Mouse (Mus musculus) embryonic facial prominence, embryonic 15.5 days (tissue): ENCODE results near the gene Eif4g3. TPM values are rescaled to one million over a fixed set of nuclear protein-coding genes. Genes with fewer than 3 reads are reported as not detected.
A peak's percentile ranks its signal among the peaks of the same experiment; 100 is the strongest.

Source experiments
- ATAC-seq: fragments of 200-750 bp; cut with Nextera tagmentation; 2 replicates; pipeline ENCODE4 v1.8.0; 2017; ENCODE audit warnings: low read depth, moderate TSS enrichment; ENCODE audit not compliant: insufficient number of reproducible peaks, low FRiP score, low TSS enrichment
- H3K27ac ChIP-seq: fragments of 300-500 bp; sonication (generic); replicated peaks from 2 replicates; pipeline ENCODE4 v1.5.1; 2015; ENCODE audit warnings: mild to moderate bottlenecking, inconsistent platforms
- H3K27me3 ChIP-seq: fragments of 300-500 bp; sonication (generic); 2 replicates; pipeline ENCODE4 v1.6.1; 2015; ENCODE audit warnings: inconsistent platforms
- H3K36me3 ChIP-seq: fragments of 300-500 bp; sonication (generic); 2 replicates; pipeline ENCODE4 v1.6.1; 2015; ENCODE audit warnings: mild to moderate bottlenecking, inconsistent platforms
- H3K4me1 ChIP-seq: fragments of 300-500 bp; sonication (generic); 2 replicates; pipeline ENCODE4 v1.6.1; 2015; ENCODE audit warnings: inconsistent platforms
- H3K4me2 ChIP-seq: fragments of 300-500 bp; sonication (generic); replicated peaks from 2 replicates; pipeline ENCODE4 v1.6.1; 2015; ENCODE audit warnings: mild to moderate bottlenecking, inconsistent platforms
- H3K4me3 ChIP-seq: fragments of 300-500 bp; sonication (generic); replicated peaks from 2 replicates; pipeline ENCODE4 v1.5.1; 2015; ENCODE audit warnings: mild to moderate bottlenecking, inconsistent platforms
- H3K9ac ChIP-seq: fragments of 300-500 bp; sonication (generic); 2 replicates; pipeline ENCODE4 v1.6.1; 2015; ENCODE audit warnings: inconsistent platforms
- H3K9me3 ChIP-seq: fragments of 300-500 bp; sonication (generic); replicated peaks from 2 replicates; pipeline ENCODE4 v1.6.1; 2016; ENCODE audit warnings: inconsistent platforms
- WGBS: fragments of 180-500 bp; shearing (Covaris S2); methylation state at CpG from one replicate; pipeline ENCODE4 v1.1.7; 2015; 5-methylcytosine and 5-hydroxymethylcytosine counted together
- polyA plus RNA-seq: library from polyadenylated mRNA; unstranded; fragments of >200 nt; fragmentation: Nextera tagmentation; extraction: Ambion mirVana; gene quantifications from 2 replicates; pipeline ENCODE4 v1.2.1, GENCODE M21; 2015

The Eif4g3 gene
- polyA plus RNA-seq, 1 experiment from 2014 or later, result 36.2 TPM

- 85% methylated on average over 3 of the region's 3 CpGs for WGBS
- H3K4me1 ChIP-seq, result no peaks in the 10 kb centered on the region
- no peak overlapping the region for H3K27ac ChIP-seq
- H3K4me2 ChIP-seq, result no peak overlapping the region
- H3K4me3 ChIP-seq, result no peak overlapping the region
- H3K9ac ChIP-seq, result no peak overlapping the region
- H3K9me3 ChIP-seq, result no peaks in the 10 kb centered on the region
- ATAC-seq, result no peak
- no peaks in the 10 kb centered on the region for H3K27me3 ChIP-seq
- H3K36me3 ChIP-seq, result peaks cover 79% of the 10 kb centered on the region
Observed at GRCm38 (mm10) chr4:138102413-138102812, 109.6 kb downstream of the Eif4g3 start.

GRCm38 (mm10) chr4:138104967-138105366 lies 112.1 kb downstream of the Eif4g3 start:
- H3K4me2 ChIP-seq, result no peak overlapping the region
- ATAC-seq, result no peak
- 92% methylated on average over 3 of the region's 3 CpGs for WGBS
- H3K4me3 ChIP-seq, result no peak overlapping the region
- no peak overlapping the region for H3K27ac ChIP-seq
- no peaks in the 10 kb centered on the region for H3K9me3 ChIP-seq
- no peaks in the 10 kb centered on the region for H3K4me1 ChIP-seq
- H3K27me3 ChIP-seq, result no peaks in the 10 kb centered on the region
- no peak overlapping the region for H3K9ac ChIP-seq
- peaks cover 85% of the 10 kb centered on the region for H3K36me3 ChIP-seq

- H3K27ac ChIP-seq, result no peak overlapping the region
- H3K9me3 ChIP-seq, result no peaks in the 10 kb centered on the region
- H3K36me3 ChIP-seq, result peaks cover 72% of the 10 kb centered on the region
- no peak overlapping the region for H3K4me3 ChIP-seq
- 76% methylated on average over 7 of the region's 7 CpGs for WGBS
- H3K4me1 ChIP-seq, result 0 out of 2 replicates have a peak, but pooled peaks cover 7% of the 10 kb centered on the region
- H3K27me3 ChIP-seq, result no peaks in the 10 kb centered on the region
- H3K9ac ChIP-seq, result no peak overlapping the region
- peak; percentile 51; the same call in 1 of the 2 replicates for ATAC-seq
- no peak overlapping the region for H3K4me2 ChIP-seq
Observed at GRCm38 (mm10) chr4:138107441-138108409, 114.9 kb downstream of the Eif4g3 start.

GRCm38 (mm10) chr4:138108541-138108940 lies 115.7 kb downstream of the Eif4g3 start:
- 0 out of 2 replicates have a peak, but pooled peaks cover 7% of the 10 kb centered on the region for H3K4me1 ChIP-seq
- no peak overlapping the region for H3K27ac ChIP-seq
- no peak overlapping the region for H3K4me3 ChIP-seq
- H3K9ac ChIP-seq, result no peak overlapping the region
- peaks cover 66% of the 10 kb centered on the region for H3K36me3 ChIP-seq
- no peaks in the 10 kb centered on the region for H3K9me3 ChIP-seq
- no peak for ATAC-seq
- H3K4me2 ChIP-seq, result no peak overlapping the region
- 71% methylated on average over 2 of the region's 2 CpGs for WGBS
- H3K27me3 ChIP-seq, result no peaks in the 10 kb centered on the region

GRCm38 (mm10) chr4:138109332-138109731 lies 116.5 kb downstream of the Eif4g3 start:
- no peak overlapping the region for H3K4me3 ChIP-seq
- 54% methylated on average over 3 of the region's 3 CpGs for WGBS
- H3K4me2 ChIP-seq, result no peak overlapping the region
- no peaks in the 10 kb centered on the region for H3K27me3 ChIP-seq
- no peak overlapping the region for H3K9ac ChIP-seq
- 0 out of 2 replicates have a peak, but pooled peaks cover 7% of the 10 kb centered on the region for H3K4me1 ChIP-seq
- no peak overlapping the region for H3K27ac ChIP-seq
- no peaks in the 10 kb centered on the region for H3K9me3 ChIP-seq
- H3K36me3 ChIP-seq, result peaks cover 63% of the 10 kb centered on the region
- no peak for ATAC-seq

DNA sequence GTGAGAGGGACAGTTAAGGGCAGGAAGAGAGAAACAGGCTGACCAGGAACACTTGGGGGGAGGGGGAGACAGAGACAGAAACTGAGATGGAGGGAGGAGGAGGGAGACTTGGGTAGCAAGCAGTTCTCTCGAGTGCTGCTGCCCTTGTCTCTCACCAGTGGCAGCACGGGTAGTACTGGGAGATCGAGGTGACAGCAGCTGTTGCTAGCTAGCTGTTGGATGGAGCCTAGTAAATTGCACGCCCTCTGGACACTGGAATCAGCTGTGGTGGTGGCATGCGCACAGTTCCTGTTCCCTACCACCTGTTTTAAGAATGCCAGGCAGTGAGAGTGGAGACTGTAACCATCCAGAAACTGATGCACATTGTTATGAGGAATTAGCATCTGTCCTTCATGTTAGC lies 119.0 kb downstream of the Eif4g3 start:
- Histone ChIP-seq H3K27me3 (no peaks in the 10 kb centered on the region), H3K4me3 (no peak overlapping the region), H3K9me3 (no peaks in the 10 kb centered on the region), H3K27ac (0 out of 2 replicates have a peak overlapping the region, but pooled peaks have one; percentile 28), H3K36me3 (peaks cover 48% of the 10 kb centered on the region), H3K4me2 (no peak overlapping the region), H3K4me1 (0 out of 2 replicates have a peak, but pooled peaks cover 7% of the 10 kb centered on the region), H3K9ac (no peak overlapping the region)
- no peak; the same call in 1 of the 2 replicates for ATAC-seq
- WGBS, result 61% methylated on average over 5 of the region's 5 CpGs

DNA sequence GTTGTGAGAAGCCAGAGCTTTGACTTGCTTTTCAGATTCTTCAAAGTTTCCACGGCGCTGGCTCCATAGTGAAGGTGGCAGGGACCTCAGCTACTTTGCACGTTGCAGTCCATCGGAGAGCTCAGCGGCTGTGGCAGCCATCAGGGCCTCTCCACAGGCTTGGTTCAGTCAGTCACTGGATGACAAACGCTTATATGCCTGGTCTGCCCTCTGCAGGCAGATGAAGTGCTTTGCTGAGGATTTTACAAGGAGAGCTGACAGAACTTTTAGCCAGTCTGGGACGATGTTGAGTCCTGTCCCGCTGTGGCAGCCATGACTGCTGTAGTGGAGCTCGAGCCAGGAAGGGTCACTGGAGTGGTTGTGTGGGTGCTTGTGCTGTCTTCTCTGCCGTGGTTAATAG lies 126.9 kb downstream of the Eif4g3 start:
- H3K4me1 ChIP-seq, result no peaks in the 10 kb centered on the region
- no peak overlapping the region for H3K9ac ChIP-seq
- H3K36me3 ChIP-seq, result peaks cover 40% of the 10 kb centered on the region
- H3K4me2 ChIP-seq, result no peak overlapping the region
- H3K27ac ChIP-seq, result no peak overlapping the region
- ATAC-seq, result no peak
- H3K9me3 ChIP-seq, result no peaks in the 10 kb centered on the region
- no peak overlapping the region for H3K4me3 ChIP-seq
- WGBS, result 61% methylated on average over 10 of the region's 10 CpGs
- no peaks in the 10 kb centered on the region for H3K27me3 ChIP-seq

DNA sequence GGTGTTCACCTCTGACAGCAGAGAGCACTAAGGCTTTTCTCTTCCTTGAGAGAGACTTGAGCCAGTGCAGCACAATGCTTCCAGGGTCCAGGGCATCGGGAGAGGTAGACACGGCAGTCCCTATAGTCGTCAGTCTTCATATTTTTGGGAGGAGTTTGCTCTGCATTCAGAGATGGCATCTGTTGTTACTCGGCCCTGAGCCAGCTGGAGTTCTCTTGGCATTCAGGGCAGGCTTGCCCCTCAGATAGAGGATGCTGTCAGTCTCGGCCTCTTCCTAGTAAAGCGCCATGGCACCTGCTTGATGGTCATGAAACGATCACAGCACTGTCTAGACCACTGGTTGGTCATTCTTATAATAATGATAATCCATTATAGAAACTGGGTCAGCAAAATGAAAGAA lies 131.2 kb downstream of the Eif4g3 start:
- 79% methylated on average over 7 of the region's 7 CpGs for WGBS
- no peak for ATAC-seq
- H3K27ac ChIP-seq, result no peak overlapping the region

GRCm38 (mm10) chr4:138127371-138127770 lies 134.5 kb downstream of the Eif4g3 start:
- Histone ChIP-seq H3K9ac (no peak overlapping the region), H3K9me3 (no peaks in the 10 kb centered on the region), H3K27me3 (no peaks in the 10 kb centered on the region), H3K36me3 (peaks cover 44% of the 10 kb centered on the region), H3K27ac (no peak overlapping the region), H3K4me3 (no peak overlapping the region), H3K4me1 (no peaks in the 10 kb centered on the region), H3K4me2 (no peak overlapping the region)
- no peak for ATAC-seq
- WGBS, result 80% methylated on average over 5 of the region's 5 CpGs

More for the DNA sequence above, 131.2 kb downstream of the Eif4g3 start:
- Histone ChIP-seq H3K27me3 (no peaks in the 10 kb centered on the region), H3K4me1 (no peaks in the 10 kb centered on the region), H3K9me3 (no peaks in the 10 kb centered on the region), H3K4me3 (no peak overlapping the region), H3K36me3 (peaks cover 51% of the 10 kb centered on the region), H3K9ac (no peak overlapping the region), H3K4me2 (no peak overlapping the region)

DNA sequence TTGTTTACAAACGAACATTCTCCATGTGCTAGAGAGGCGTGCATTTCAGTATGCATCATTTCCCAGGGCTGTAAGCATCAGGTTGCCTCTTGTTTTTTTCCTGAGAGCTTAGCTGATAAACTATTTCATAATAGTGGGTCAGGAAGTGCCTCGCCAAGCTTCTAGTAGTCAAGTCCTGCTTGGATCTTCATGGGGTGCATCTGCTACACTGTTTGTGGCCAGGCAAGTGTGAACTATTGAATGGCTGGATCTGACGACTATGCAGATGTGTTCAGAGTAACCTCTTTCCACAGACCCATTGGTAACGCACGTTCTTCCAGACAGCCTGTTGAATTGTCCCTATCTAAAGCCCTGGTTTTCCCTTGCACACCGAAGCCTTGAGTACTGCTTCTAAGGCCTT lies 135.0 kb downstream of the Eif4g3 start:
- no peak overlapping the region for H3K4me2 ChIP-seq
- no peak overlapping the region for H3K4me3 ChIP-seq
- no peak overlapping the region for H3K9ac ChIP-seq
- peaks cover 48% of the 10 kb centered on the region for H3K36me3 ChIP-seq
- WGBS, result 87% methylated on average over 7 of the region's 7 CpGs
- no peak for ATAC-seq
- H3K9me3 ChIP-seq, result no peaks in the 10 kb centered on the region
- no peak overlapping the region for H3K27ac ChIP-seq
- no peaks in the 10 kb centered on the region for H3K27me3 ChIP-seq
- H3K4me1 ChIP-seq, result no peaks in the 10 kb centered on the region

GRCm38 (mm10) chr4:138130149-138130548 lies 137.3 kb downstream of the Eif4g3 start:
- 73% methylated on average over 2 of the region's 2 CpGs for WGBS
- Histone ChIP-seq H3K4me1 (no peaks in the 10 kb centered on the region), H3K9ac (no peak overlapping the region), H3K27me3 (no peaks in the 10 kb centered on the region), H3K27ac (no peak overlapping the region), H3K36me3 (peaks cover 50% of the 10 kb centered on the region), H3K4me3 (no peak overlapping the region), H3K4me2 (no peak overlapping the region), H3K9me3 (no peaks in the 10 kb centered on the region)
- ATAC-seq, result no peak
